Mouse (Mus musculus): ENCODE measurements around the gene Wwox.

DNA sequence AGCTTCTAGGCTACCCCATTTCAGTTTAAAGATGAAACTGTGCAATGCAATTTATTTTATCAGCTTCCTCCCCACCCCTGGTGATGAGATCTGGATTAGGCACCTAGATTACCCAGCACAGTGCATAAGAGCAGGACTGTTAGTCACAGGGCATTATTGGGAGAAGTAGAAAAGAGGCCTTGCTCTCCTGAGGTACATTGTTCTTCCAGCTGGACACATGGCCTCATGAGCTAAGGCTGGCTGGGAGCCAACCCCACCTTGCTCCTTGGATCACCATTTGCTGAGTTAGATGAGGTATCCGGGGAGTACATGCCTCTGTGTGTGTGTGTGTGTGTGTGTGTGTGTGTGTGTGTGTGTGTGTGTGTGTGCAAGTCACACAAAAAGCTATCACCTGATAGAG, 70.8 kb downstream of the Wwox start:
- TF ChIP-seq POLR2A (IDR thresholded peaks at IDR 0.05; ENCODE audit: borderline replicate concordance, low read depth, low read length) (no peak), CTCF (IDR thresholded peaks at IDR 0.05; ENCODE audit: low read depth, low read length) (no peak)
